Mouse (Mus musculus) MEL (cell line): ENCODE measurements around the gene Sbpl. TPM values are rescaled to one million over a fixed set of nuclear protein-coding genes. Genes with fewer than 3 reads are reported as not detected.
"Not testable (repeated sequence)": the region's sequence is repeated elsewhere in the genome, so short reads cannot be mapped to it uniquely, and the experiment has no call there.

Source experiments
- DNase-seq: peaks from one replicate; pipeline ENCODE4 v3.0.0; 2011; ENCODE audit warnings: low read depth, low spot score
- H3K27ac ChIP-seq: 2 replicates; pipeline ENCODE4 v1.5.1; 2012; ENCODE audit warnings: low read depth, mild to moderate bottlenecking, control low read depth, low read length, moderate library complexity; ENCODE audit not compliant: control insufficient read depth
- H3K27me3 ChIP-seq, 2 experiments: fragments of 150-350 bp in 1 of 2; sonication (generic) in 1 of 2; 2 replicates each; pipeline ENCODE4 v1.6.1; 2012; ENCODE audit warnings: low read length in 2 of 2, mild to moderate bottlenecking in 2 of 2, improper control_type of control experiment in 1 of 2, moderate library complexity in 1 of 2; ENCODE audit not compliant: insufficient read depth in 2 of 2, control insufficient read depth in 1 of 2
- H3K36me3 ChIP-seq, 2 experiments: 2 replicates each; pipeline ENCODE4 v1.6.1; 2012 to 2014; ENCODE audit warnings: low read length in 2 of 2, improper control_type of control experiment in 1 of 2, inconsistent platforms in 1 of 2, mild to moderate bottlenecking in 1 of 2; ENCODE audit not compliant: insufficient read depth in 2 of 2, control insufficient read depth in 1 of 2
- H3K4me1 ChIP-seq, 2 experiments: fragments of 150-350 bp in 1 of 2; sonication (generic) in 1 of 2; 2 replicates each; pipeline ENCODE4 v1.6.1; 2012; ENCODE audit warnings: low read length in 2 of 2, improper control_type of control experiment in 1 of 2, mild to moderate bottlenecking in 1 of 2; ENCODE audit not compliant: insufficient read depth in 2 of 2, control insufficient read depth in 1 of 2
- H3K4me3 ChIP-seq, 2 experiments: fragments of 150-350 bp in 1 of 2; sonication (generic) in 1 of 2; 2 replicates each; pipeline ENCODE4 v1.5.1; 2012; ENCODE audit warnings: low read depth in 2 of 2, low read length in 2 of 2, mild to moderate bottlenecking in 2 of 2, moderate library complexity in 2 of 2, control low read depth in 1 of 2, improper control_type of control experiment in 1 of 2; ENCODE audit not compliant: control insufficient read depth in 1 of 2, insufficient read depth in 1 of 2
- H3K79me2 ChIP-seq: 2 replicates; pipeline ENCODE4 v1.6.1; 2012; ENCODE audit warnings: mild to moderate bottlenecking, low read length, moderate library complexity; ENCODE audit not compliant: control insufficient read depth, poor library complexity, insufficient read depth
- H3K9ac ChIP-seq: 2 replicates; pipeline ENCODE4 v1.6.1; 2012; ENCODE audit warnings: low read depth, mild to moderate bottlenecking, control low read depth, low read length, moderate library complexity; ENCODE audit not compliant: control insufficient read depth, poor library complexity, severe bottlenecking
- H3K9me3 ChIP-seq: fragments of 150-350 bp; sonication (generic); replicated peaks from 2 replicates; pipeline ENCODE4 v1.6.1; 2012; ENCODE audit warnings: mild to moderate bottlenecking, low read length, improper control_type of control experiment, moderate library complexity; ENCODE audit not compliant: insufficient read depth
- BHLHE40 ChIP-seq: IDR thresholded peaks from 2 replicates; pipeline ENCODE4 v1.6.1; 2012; ENCODE audit warnings: low read depth, mild to moderate bottlenecking, inconsistent platforms, low read length, improper control_type of control experiment, borderline replicate concordance
- MXI1 ChIP-seq: IDR thresholded peaks from 2 replicates; pipeline ENCODE4 v1.6.1; 2011; ENCODE audit warnings: mild to moderate bottlenecking, low read depth, low read length, improper control_type of control experiment
- polyA plus RNA-seq, 2 experiments: library from polyadenylated mRNA; stranded (reverse) in 1 of 2; unstranded in 1 of 2; fragments of >175 nt in 1 of 2; fragments of >200 nt in 1 of 2; gene quantifications; 2 replicates each; pipeline versions ENCODE4 v1.2.1 to v1.2.4; 2012; ENCODE audit warnings: low replicate concordance in 2 of 2, low read depth in 1 of 2; ENCODE audit not compliant: insufficient read length in 2 of 2, insufficient read depth in 1 of 2, missing spikeins in 1 of 2
- total RNA-seq: library from RNA; depleted of rRNA; stranded (reverse); fragments of 300-350 nt; gene quantifications from 2 replicates; pipeline ENCODE4 v1.2.3, GENCODE M21; 2012; rRNA removed

Gene Sbpl
- total and polyA plus RNA-seq, 3 experiments, result not detected

DNA sequence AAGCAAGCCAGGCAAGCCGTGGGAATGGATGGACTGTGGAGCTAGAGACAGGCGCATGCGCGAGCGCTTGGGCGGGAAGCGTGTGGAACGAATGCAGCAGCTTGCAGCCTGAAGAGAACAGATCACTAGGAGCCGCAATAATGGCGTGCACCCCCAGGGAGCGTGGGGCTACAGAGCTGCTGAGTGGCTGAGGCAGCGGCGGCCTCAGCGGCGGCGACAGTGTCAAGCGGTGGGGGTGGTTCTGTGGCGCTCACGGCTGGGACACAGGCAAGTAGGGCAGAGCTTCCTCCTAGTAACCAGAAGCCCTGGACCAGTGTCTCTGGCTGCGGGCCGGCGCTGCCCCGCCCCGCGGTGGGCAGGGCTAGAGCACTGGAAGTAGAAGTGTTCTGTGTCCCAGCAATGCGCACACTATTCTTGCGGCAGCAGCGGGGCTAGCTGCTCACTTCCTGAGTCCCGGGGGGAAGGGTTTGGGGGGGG, 30.5 kb downstream of the Sbpl start (continued):
- TF ChIP-seq BHLHE40, result no peak
- peak; percentile 41; the same call in 1 of the 2 replicates for TF ChIP-seq MXI1
- TF ChIP-seq, all 39 proteins: peak for 13

DNA sequence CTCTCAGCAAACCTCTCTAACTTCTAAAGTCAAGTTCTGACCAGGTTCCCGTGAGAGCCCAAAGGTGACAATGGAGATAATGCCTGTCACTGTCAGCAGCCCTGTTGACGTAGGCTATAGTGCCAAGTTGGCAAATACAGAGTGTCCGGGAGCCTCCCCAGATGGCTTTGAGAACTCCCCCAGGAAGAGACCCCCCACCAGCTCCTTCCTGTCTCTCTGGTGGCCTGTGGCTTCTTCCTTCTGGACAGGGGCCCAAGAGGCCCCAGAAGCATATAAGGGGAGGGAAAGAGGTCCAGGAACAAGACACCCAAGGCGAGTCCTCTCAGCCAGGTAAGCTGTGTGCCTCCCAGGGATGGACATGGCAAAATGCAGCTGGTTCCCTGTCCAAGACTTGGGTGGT, 37.9 kb downstream of the Sbpl start, which contains the start of gene Dcpp3:
Gene Dcpp3, plus strand, starts transcription at position 301 of the 400 bp plus-strand sequence.
- H3K27me3 ChIP-seq, DNase-seq, H3K79me2 ChIP-seq, H3K4me3 ChIP-seq, H3K4me1 ChIP-seq, H3K36me3 ChIP-seq, H3K9ac ChIP-seq, H3K27ac ChIP-seq, H3K9me3 ChIP-seq: not testable (repeated sequence)

Other genes starting within 250 kb of the Sbpl start
- not detected in 2 replicates for gene 1520401A03Rik, start 232.5 kb downstream of the Sbpl start, total RNA-seq
- not detected for gene 1520401A03Rik, start 232.5 kb downstream of the Sbpl start, polyA plus RNA-seq
- gene Pkmyt1, start 228.9 kb downstream of the Sbpl start, total RNA-seq, result 15.8 and 16.6 TPM in 2 replicates
- 10 to 100 TPM in 1 of 2 experiments, not detected in 1; 49.8 TPM for gene Pkmyt1, start 228.9 kb downstream of the Sbpl start, polyA plus RNA-seq
- gene Paqr4, start 214.4 kb downstream of the Sbpl start, total RNA-seq, result 5.2 and 6.5 TPM in 2 replicates
- 10 to 100 TPM in 1 of 2 experiments, not detected in 1; 10.7 TPM for gene Paqr4, start 214.4 kb downstream of the Sbpl start, polyA plus RNA-seq
- gene Kremen2, start 209.4 kb downstream of the Sbpl start, total RNA-seq, result 0.10 TPM in 1 of 2 replicates, not detected in the other
- under 1 TPM in 1 of 2 experiments, not detected in 1; 0.11 TPM for gene Kremen2, start 209.4 kb downstream of the Sbpl start, polyA plus RNA-seq
- 14.8 and 15.3 TPM in 2 replicates for gene Flywch1, start 183.7 kb downstream of the Sbpl start, total RNA-seq
- gene Flywch1, start 183.7 kb downstream of the Sbpl start, polyA plus RNA-seq, result 10 to 100 TPM in 1 of 2 experiments, not detected in 1; 29.7 TPM
- gene Flywch2, start 169.2 kb downstream of the Sbpl start, total RNA-seq, result 0.62 and 0.69 TPM in 2 replicates
- 1 to 10 TPM in 1 of 2 experiments, not detected in 1; 6.2 TPM for gene Flywch2, start 169.2 kb downstream of the Sbpl start, polyA plus RNA-seq
- gene Srrm2, start 164.7 kb downstream of the Sbpl start, total RNA-seq, result 56.2 and 68.9 TPM in 2 replicates
- gene Srrm2, start 164.7 kb downstream of the Sbpl start, polyA plus RNA-seq, result 100 to 1,000 TPM; 505 to 988 TPM
- gene Elob, start 126.1 kb downstream of the Sbpl start, total RNA-seq, result 453 and 486 TPM in 2 replicates
- gene Elob, start 126.1 kb downstream of the Sbpl start, polyA plus RNA-seq, result 100 to 1,000 TPM in 1 of 2 experiments, not detected in 1; 609 TPM
- 0.08 and 0.42 TPM in 2 replicates for gene Prss33, start 119.2 kb downstream of the Sbpl start, total RNA-seq
- 1 to 10 TPM in 1 of 2 experiments, not detected in 1; 1.0 TPM for gene Prss33, start 119.2 kb downstream of the Sbpl start, polyA plus RNA-seq
- not detected in 2 replicates for gene Prss32, start 111.4 kb downstream of the Sbpl start, total RNA-seq
- gene Prss32, start 111.4 kb downstream of the Sbpl start, polyA plus RNA-seq, result under 1 TPM in 1 of 2 experiments, not detected in 1; 0.71 TPM
- gene Prss41, start 111.1 kb downstream of the Sbpl start, total RNA-seq, result 2.6 and 3.4 TPM in 2 replicates
- gene Prss41, start 111.1 kb downstream of the Sbpl start, polyA plus RNA-seq, result 10 to 100 TPM in 1 of 2 experiments, not detected in 1; 12.8 TPM
- gene Prss21, start 87.2 kb downstream of the Sbpl start, total RNA-seq, result not detected in 2 replicates
- gene Prss21, start 87.2 kb downstream of the Sbpl start, polyA plus RNA-seq, result not detected
- gene Dcpp1, start 74.4 kb downstream of the Sbpl start, total RNA-seq, result not detected in 2 replicates
- not detected for gene Dcpp1, start 74.4 kb downstream of the Sbpl start, polyA plus RNA-seq
- gene Dcpp2, start 74.4 kb downstream of the Sbpl start, total RNA-seq, result not detected in 2 replicates
- not detected for gene Dcpp2, start 74.4 kb downstream of the Sbpl start, polyA plus RNA-seq
- not detected in 2 replicates for gene Dcpp3, start 37.8 kb downstream of the Sbpl start, total RNA-seq
- not detected for gene Dcpp3, start 37.8 kb downstream of the Sbpl start, polyA plus RNA-seq
- not detected in 2 replicates for gene Sbp, start 13.6 kb downstream of the Sbpl start, total RNA-seq
- not detected for gene Sbp, start 13.6 kb downstream of the Sbpl start, polyA plus RNA-seq
- gene Prss30, start 25.3 kb upstream of the Sbpl start, total RNA-seq, result not detected in 2 replicates
- gene Prss30, start 25.3 kb upstream of the Sbpl start, polyA plus RNA-seq, result not detected
- gene Prss22, start 42.8 kb upstream of the Sbpl start, total RNA-seq, result not detected in 2 replicates
- gene Prss22, start 42.8 kb upstream of the Sbpl start, polyA plus RNA-seq, result not detected
- gene Prss27, start 82.9 kb upstream of the Sbpl start, total RNA-seq, result not detected in 2 replicates
- gene Prss27, start 82.9 kb upstream of the Sbpl start, polyA plus RNA-seq, result not detected
- gene Kctd5, start 118.2 kb upstream of the Sbpl start, total RNA-seq, result 19.3 and 20.2 TPM in 2 replicates
- gene Kctd5, start 118.2 kb upstream of the Sbpl start, polyA plus RNA-seq, result 10 to 100 TPM in 1 of 2 experiments, not detected in 1; 33.2 TPM
- 19.0 and 19.3 TPM in 2 replicates for gene Pdpk1, start 195.7 kb upstream of the Sbpl start, total RNA-seq
- 10 to 100 TPM; 18.3 to 26.9 TPM for gene Pdpk1, start 195.7 kb upstream of the Sbpl start, polyA plus RNA-seq
- gene Amdhd2, start 208.5 kb upstream of the Sbpl start, total RNA-seq, result 11.4 and 15.9 TPM in 2 replicates
- 10 to 100 TPM in 1 of 2 experiments, not detected in 1; 36.1 TPM for gene Amdhd2, start 208.5 kb upstream of the Sbpl start, polyA plus RNA-seq
- 58.4 and 59.3 TPM in 2 replicates for gene Atp6v0c, start 214.4 kb upstream of the Sbpl start, total RNA-seq
- 100 to 1,000 TPM; 125 to 515 TPM for gene Atp6v0c, start 214.4 kb upstream of the Sbpl start, polyA plus RNA-seq